Mouse (Mus musculus): ENCODE measurements around the gene Ttc7. TPM values are rescaled to one million over a fixed set of nuclear protein-coding genes. Genes with fewer than 3 reads are reported as not detected.
"Not testable (repeated sequence)": the region's sequence is repeated elsewhere in the genome, so short reads cannot be mapped to it uniquely, and the experiment has no call there.

The Ttc7 gene
- polyA plus RNA-seq, 1 experiment = 6.3 TPM

GRCm38 (mm10) chr17:87300340-87300739, 17.7 kb downstream of the Ttc7 start:
- H3K4me3 ChIP-seq (replicated peaks; ENCODE audit: insufficient read depth, low read depth, low read length) = no peak overlapping the region
- no peak for DNase-seq
- TF ChIP-seq CTCF (IDR thresholded peaks at IDR 0.05; ENCODE audit: borderline replicate concordance, insufficient read depth, low read depth, low read length) (no peak), POLR2A (IDR thresholded peaks at IDR 0.05; ENCODE audit: borderline replicate concordance, insufficient read depth, low read length) (no peak)
- H3K27me3 ChIP-seq (ENCODE audit: control insufficient read depth, insufficient read depth, low read length) = no peaks in the 10 kb centered on the region
- H3K4me1 ChIP-seq (ENCODE audit: control insufficient read depth, insufficient read depth, low read length) = no peaks in the 10 kb centered on the region
- H3K27ac ChIP-seq (ENCODE audit: insufficient read depth, low read length) = no peak overlapping the region
- 88% methylated on average over 10 of the region's 10 CpGs for WGBS

- not testable (repeated sequence) for H3K4me3 ChIP-seq (replicated peaks; ENCODE audit: insufficient read depth, low read depth, low read length); DNase-seq; H3K4me1 ChIP-seq (ENCODE audit: control insufficient read depth, insufficient read depth, low read length); H3K27ac ChIP-seq (ENCODE audit: insufficient read depth, low read length); H3K27me3 ChIP-seq (ENCODE audit: control insufficient read depth, insufficient read depth, low read length)
- 77% methylated on average over 9 of the region's 9 CpGs for WGBS
Measured at GRCm38 (mm10) chr17:87301607-87302006, 18.9 kb downstream of the Ttc7 start.

- H3K4me3 ChIP-seq (replicated peaks; ENCODE audit: insufficient read depth, low read depth, low read length) = no peak overlapping the region
- DNase-seq = no peak
- WGBS = 79% methylated on average over 13 of the region's 13 CpGs
- TF ChIP-seq POLR2A (IDR thresholded peaks at IDR 0.05; ENCODE audit: borderline replicate concordance, insufficient read depth, low read length) = no peak
- TF ChIP-seq CTCF (IDR thresholded peaks at IDR 0.05; ENCODE audit: borderline replicate concordance, insufficient read depth, low read depth, low read length) = no peak
- no peaks in the 10 kb centered on the region for H3K27me3 ChIP-seq (ENCODE audit: control insufficient read depth, insufficient read depth, low read length)
- no peak overlapping the region for H3K27ac ChIP-seq (ENCODE audit: insufficient read depth, low read length)
- no peaks in the 10 kb centered on the region for H3K4me1 ChIP-seq (ENCODE audit: control insufficient read depth, insufficient read depth, low read length)
Measured at GRCm38 (mm10) chr17:87302014-87302794, 19.5 kb downstream of the Ttc7 start.

GRCm38 (mm10) chr17:87304151-87304894, 21.6 kb downstream of the Ttc7 start:
- no peak overlapping the region for H3K27ac ChIP-seq (ENCODE audit: insufficient read depth, low read length)
- no peak for TF ChIP-seq POLR2A (IDR thresholded peaks at IDR 0.05; ENCODE audit: borderline replicate concordance, insufficient read depth, low read length)
- TF ChIP-seq CTCF (IDR thresholded peaks at IDR 0.05; ENCODE audit: borderline replicate concordance, insufficient read depth, low read depth, low read length) = no peak
- DNase-seq = no peak
- 74% methylated on average over 11 of the region's 11 CpGs for WGBS
- H3K27me3 ChIP-seq (ENCODE audit: control insufficient read depth, insufficient read depth, low read length) = no peaks in the 10 kb centered on the region
- H3K4me3 ChIP-seq (replicated peaks; ENCODE audit: insufficient read depth, low read depth, low read length) = no peak overlapping the region
- no peaks in the 10 kb centered on the region for H3K4me1 ChIP-seq (ENCODE audit: control insufficient read depth, insufficient read depth, low read length)

GRCm38 (mm10) chr17:87305065-87305464, 22.4 kb downstream of the Ttc7 start:
- 90% methylated on average over 8 of the region's 8 CpGs for WGBS
- Histone ChIP-seq H3K4me1 (ENCODE audit: control insufficient read depth, insufficient read depth, low read length) (no peaks in the 10 kb centered on the region), H3K27ac (ENCODE audit: insufficient read depth, low read length) (no peak overlapping the region), H3K27me3 (ENCODE audit: control insufficient read depth, insufficient read depth, low read length) (no peaks in the 10 kb centered on the region), H3K4me3 (replicated peaks; ENCODE audit: insufficient read depth, low read depth, low read length) (no peak overlapping the region)
- DNase-seq = no peak
- TF ChIP-seq CTCF (IDR thresholded peaks at IDR 0.05; ENCODE audit: borderline replicate concordance, insufficient read depth, low read depth, low read length) (no peak), POLR2A (IDR thresholded peaks at IDR 0.05; ENCODE audit: borderline replicate concordance, insufficient read depth, low read length) (no peak)

- no peaks in the 10 kb centered on the region for H3K4me1 ChIP-seq (ENCODE audit: control insufficient read depth, insufficient read depth, low read length)
- TF ChIP-seq CTCF (IDR thresholded peaks at IDR 0.05; ENCODE audit: borderline replicate concordance, insufficient read depth, low read depth, low read length) (no peak), POLR2A (IDR thresholded peaks at IDR 0.05; ENCODE audit: borderline replicate concordance, insufficient read depth, low read length) (no peak)
- no peak overlapping the region for H3K4me3 ChIP-seq (replicated peaks; ENCODE audit: insufficient read depth, low read depth, low read length)
- H3K27me3 ChIP-seq (ENCODE audit: control insufficient read depth, insufficient read depth, low read length) = no peaks in the 10 kb centered on the region
- 85% methylated on average over 8 of the region's 8 CpGs for WGBS
- DNase-seq = no peak
- H3K27ac ChIP-seq (ENCODE audit: insufficient read depth, low read length) = no peak overlapping the region
Measured at GRCm38 (mm10) chr17:87306746-87307145, 24.1 kb downstream of the Ttc7 start.

- 79% methylated on average over 12 of the region's 12 CpGs for WGBS
- no peak for DNase-seq
- Histone ChIP-seq H3K27me3 (ENCODE audit: control insufficient read depth, insufficient read depth, low read length) (no peaks in the 10 kb centered on the region), H3K27ac (ENCODE audit: insufficient read depth, low read length) (no peak overlapping the region), H3K4me3 (replicated peaks; ENCODE audit: insufficient read depth, low read depth, low read length) (no peak overlapping the region), H3K4me1 (ENCODE audit: control insufficient read depth, insufficient read depth, low read length) (no peaks in the 10 kb centered on the region)
- no peak for TF ChIP-seq CTCF (IDR thresholded peaks at IDR 0.05; ENCODE audit: borderline replicate concordance, insufficient read depth, low read depth, low read length)
- TF ChIP-seq POLR2A (IDR thresholded peaks at IDR 0.05; ENCODE audit: borderline replicate concordance, insufficient read depth, low read length) = no peak
Measured at GRCm38 (mm10) chr17:87309073-87309788, 26.5 kb downstream of the Ttc7 start.

Measured in cerebellum, adult 2 months (tissue).